Mouse (Mus musculus): ENCODE measurements at regions not wholly inside any gene's neighbourhood (a gene's known extent, or its start where the extent isn't known, plus 50 kb on each side); places are given as distances from the start of the nearest gene placed in this dataset.

DNA sequence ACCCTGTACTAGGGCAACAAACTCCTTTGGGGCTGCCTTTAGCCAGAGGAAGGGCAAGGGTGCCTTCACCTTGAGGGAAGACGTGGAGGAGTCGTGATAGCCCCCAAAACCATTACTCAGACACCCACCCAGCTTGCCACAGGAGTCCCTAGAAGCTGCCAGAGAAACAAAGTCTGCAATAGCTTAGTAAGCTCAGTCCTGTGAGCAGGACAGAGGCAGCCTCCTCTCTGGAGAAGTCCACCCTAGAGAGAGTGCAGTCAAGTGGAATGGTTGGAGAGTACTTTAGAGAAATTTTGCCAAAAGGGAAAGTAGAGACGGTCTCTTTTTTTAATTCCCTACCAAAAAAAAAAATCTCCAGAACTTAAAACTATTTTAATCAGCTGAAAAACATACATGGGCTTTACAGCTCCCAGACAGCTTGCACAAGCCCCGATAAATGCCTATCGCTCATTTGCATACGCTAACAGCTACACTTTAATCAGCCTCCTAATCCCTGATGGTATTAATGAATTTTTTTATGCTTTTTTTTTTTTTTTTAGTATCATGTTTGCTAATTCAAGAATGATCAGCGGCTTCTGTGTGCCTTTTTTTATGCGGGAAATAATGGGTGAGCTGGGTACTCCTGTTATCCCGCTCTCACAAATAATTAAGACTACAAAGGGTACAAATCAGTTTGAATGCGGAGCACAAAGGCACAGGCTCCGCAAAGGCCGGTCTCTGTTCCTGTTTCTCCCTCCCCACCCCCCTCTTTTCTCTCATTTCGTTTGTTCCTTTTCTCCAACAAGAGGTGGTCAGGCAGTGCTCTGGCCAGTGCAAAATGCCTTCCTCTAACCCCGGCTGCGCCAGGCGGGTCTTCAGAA, 219.8 kb downstream of the Il20rb start:
- no peak for DNase-seq (ENCODE audit: extremely low read depth, insufficient read length, low spot score)

DNA sequence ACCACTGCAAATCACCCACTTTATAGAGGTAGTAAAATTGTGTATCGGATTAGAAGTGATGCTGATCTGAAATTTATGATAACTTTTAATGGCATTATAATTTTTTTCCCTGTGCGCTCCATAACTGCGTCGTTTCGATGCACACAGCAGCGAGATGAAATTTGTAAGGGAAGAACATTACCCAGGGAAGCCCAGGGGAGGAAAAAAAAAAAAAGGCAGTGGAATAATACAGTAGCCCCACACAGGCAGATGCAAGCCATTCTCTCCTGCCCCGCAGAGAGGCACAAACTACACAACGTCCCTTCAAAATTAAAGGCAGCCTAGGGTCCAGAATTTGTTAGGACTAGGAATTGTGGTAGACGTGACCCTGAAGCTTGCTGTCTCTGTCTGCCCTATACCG, 234.2 kb downstream of the Il20rb start:
- DNase-seq (ENCODE audit: extremely low read depth, insufficient read length, low spot score) = no peak
